Mouse (Mus musculus): ENCODE results near the gene Cpne5. TPM values are rescaled to one million over a fixed set of nuclear protein-coding genes. Genes with fewer than 3 reads are reported as not detected.

Gene Cpne5
- total RNA-seq, 1 experiment from 2014 or later: 0.52 TPM

DNA sequence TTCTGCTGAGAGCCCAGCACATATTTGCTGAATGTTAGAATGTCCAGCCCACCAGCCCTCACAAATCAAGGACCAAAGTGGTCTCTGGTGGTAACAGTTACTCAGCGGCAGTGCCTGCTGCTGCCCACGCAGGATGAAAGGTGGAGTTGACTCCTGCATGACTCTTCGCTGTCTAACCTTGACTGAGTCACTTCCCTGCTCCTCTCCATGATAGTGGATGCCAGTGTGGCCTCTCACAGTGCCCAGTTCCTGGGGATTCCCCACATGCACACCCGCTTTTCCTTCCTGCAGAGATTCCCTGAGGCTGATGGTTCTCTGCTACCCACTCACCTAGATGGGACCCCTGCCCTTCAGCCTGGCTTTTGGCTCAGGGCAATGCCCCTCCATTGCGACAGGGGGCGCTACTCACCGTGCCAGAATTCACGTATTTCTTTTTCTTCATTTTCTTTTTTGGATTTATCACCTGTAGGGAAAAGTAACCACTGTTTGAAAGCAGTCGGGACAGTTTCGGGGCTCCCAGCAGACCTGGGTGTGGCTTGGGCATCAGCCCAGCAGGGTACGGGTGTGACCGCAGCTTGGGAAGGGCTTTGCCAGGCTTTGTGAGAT, 68.9 kb downstream of the Cpne5 start:
- peak; percentile 62 for DNase-seq

GRCm38 (mm10) chr17:29168438-29168837, 69.5 kb downstream of the Cpne5 start:
- no peak for DNase-seq

DNA sequence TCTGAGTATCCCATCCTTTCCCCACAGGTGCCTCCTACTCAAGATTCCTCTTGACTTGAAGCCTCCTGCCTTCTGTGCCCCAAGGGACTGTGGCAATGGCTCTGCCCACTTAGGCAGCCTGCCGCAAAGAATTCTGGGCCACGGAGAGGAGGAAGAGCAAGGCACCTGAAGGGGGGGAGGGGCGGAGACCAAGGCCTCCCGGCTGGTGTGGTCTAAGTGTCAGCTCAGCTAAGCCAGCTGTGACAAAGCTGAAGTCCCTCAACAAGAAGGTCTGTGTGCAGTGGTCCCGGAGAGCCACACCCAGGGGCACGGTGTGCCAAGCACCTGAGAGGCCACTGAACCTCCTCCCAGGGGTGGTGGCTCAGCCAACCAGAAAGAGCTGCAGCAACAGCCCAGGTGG, 70.6 kb downstream of the Cpne5 start:
- DNase-seq: peak; percentile 41

GRCm38 (mm10) chr17:29165967-29166578, 71.9 kb downstream of the Cpne5 start:
- DNase-seq: no peak

DNA sequence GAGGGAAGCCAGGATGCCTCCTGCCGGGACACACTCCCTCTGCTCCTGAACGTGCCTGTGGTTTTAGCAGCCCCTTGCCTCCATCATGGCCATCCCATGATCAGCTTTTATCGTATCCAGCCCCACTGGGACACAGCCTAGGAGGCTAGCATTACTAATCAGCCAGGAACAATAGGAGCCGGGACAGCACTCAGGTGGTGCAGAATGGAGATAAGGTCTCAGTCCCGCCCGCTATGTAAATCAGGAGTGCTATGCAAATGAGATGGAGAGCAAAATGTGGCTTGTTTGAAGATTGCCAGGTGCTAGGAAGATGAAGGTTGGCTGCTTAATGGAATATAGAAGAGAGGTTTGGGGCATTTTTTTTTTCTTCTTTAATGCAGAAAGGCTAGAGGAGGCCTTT, 72.5 kb downstream of the Cpne5 start:
- DNase-seq: no peak

DNA sequence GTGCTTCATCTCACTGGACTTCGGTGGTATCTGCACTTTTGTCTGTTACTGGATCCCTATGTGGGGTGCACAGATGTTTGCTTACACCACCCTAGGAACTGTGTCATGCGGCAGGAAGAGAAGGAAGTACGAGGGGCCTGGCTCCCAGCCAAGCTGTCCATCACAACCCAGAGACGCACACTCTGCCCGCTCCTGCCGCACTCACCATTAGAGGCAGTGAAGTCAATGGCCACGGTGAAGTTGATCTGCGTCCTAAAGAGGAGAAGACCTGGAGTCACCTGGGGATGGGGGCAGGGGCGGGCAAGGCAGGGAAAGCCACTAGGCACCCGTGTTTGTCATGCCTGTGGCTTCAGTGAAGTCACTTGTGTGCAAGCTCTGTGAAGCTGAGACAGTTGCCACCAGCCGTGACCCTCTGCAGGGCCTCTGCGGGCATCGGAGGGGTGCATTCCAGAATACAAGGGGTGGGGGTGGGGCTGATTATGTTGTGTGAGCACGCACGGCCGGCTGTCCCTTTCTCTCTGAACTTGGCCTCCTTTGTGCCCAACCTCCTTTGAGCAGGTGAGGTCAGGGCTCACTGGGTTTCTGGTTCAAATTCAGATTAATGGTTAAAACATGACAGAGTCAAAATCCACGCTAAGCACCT, 73.4 kb downstream of the Cpne5 start:
- DNase-seq: peak; percentile 56

DNA sequence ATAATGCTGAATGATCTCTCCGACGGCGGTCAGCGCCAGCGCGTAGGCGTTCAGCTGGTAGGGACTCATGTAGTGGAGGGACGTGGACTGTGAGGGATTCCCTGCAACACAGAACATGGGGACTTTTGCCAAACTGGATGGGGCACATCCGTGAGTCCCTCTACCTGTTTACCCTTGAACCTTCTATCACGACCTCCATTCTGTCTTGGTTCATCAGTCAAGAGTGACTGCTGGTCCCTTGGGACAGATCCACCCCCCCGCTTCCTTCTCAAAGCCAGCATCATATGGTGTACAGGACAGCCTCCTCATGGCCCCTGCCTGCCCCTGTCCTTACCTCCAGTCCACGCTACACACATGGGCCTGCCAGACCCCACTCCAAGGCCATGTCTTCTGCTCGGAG, 75.6 kb downstream of the Cpne5 start:
- no peak for DNase-seq

GRCm38 (mm10) chr17:29159743-29160455, 78.1 kb downstream of the Cpne5 start:
- DNase-seq: no peak

DNA sequence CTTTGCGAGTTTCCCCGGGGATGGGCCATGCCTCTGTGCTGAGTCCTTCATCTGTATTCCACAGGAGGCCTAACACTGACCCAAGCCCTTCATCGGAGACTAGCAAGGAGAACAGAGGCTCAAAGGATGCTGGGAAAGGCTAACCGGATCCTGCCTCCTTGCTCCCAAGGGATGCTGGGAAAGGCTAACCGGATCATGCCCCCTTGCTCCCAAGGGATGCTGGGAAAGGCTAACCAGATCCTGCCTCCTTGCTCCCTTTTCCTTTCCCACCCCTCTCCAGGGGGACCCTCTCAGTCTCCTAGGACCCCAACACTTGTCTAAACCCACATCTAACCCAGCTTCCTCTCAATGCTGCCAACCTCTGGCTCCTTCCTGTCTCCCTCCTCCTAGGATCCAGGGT, 78.6 kb downstream of the Cpne5 start:
- no peak for DNase-seq

GRCm38 (mm10) chr17:29158899-29159298, 79.1 kb downstream of the Cpne5 start:
- no peak for DNase-seq

DNA sequence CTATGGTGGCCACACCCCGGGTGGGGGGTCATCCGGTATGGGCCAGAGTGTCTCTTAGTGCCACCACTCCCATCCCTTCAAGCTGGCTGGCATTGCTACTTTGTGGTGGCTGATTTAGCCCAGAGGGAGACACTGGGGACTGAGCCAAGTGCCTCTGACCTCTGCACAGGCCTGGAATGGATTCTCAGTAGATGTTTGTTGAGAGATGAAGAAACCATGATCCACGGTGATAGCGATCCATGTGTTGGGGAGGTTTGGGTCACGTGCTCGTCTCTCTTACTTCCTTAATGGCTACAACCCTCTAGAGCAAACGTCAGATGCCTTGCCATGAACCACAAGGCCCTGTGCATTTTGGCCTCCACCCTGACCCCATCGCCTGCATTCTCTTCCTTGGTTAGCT, 81.1 kb downstream of the Cpne5 start:
- DNase-seq: peak; percentile 75

DNA sequence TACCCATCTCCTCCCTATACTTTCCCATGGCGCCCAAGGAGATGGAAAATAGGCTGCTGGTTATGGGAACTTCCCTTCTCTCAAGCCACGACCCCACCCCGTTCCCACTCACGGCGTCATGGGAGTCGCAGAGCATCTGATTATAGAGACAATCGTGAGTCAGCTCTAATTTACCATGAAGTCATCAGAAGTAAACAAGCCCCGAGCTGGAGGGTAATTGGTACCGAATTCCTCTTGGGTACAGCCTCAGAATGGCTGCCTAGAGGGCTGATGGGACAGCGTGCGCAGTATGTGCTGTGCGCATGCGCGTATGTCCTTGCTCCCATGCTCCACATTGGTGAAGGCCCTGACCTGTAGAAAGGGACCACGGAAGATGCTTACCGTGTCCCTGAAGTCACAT, 81.6 kb downstream of the Cpne5 start:
- DNase-seq: no peak

- no peak for DNase-seq
These were observed 82.4 kb downstream of the Cpne5 start for GRCm38 (mm10) chr17:29155355-29156135.

- DNase-seq: no peak
These were observed 83.7 kb downstream of the Cpne5 start for GRCm38 (mm10) chr17:29154247-29154646.

DNA sequence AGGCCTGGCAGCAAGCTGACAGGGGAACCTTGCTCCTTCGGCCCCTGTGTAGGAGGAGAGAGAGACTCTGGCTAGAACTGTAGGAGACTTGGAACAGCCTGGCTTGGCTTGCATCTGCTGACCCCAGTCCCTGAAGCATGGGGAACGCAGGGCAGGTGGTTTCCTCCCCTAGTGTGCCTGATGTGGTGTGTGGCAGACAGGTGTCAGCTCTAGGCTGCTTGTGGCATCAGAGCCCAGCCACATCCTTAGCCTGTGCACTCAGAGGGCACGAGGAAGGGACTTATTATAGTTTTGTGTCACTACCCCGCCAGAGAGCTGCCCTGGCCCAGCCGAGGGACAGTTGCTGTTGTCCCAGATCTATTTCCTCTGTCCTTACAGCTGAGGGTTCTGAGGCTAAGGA, 85.4 kb downstream of the Cpne5 start:
- no peak for DNase-seq

GRCm38 (mm10) chr17:29149766-29150165, 88.2 kb downstream of the Cpne5 start:
- no peak for DNase-seq

- DNase-seq: peak; percentile 55
These were observed 90.2 kb downstream of the Cpne5 start for GRCm38 (mm10) chr17:29147773-29148172.

- DNase-seq: no peak
These were observed 90.7 kb downstream of the Cpne5 start for GRCm38 (mm10) chr17:29147273-29147672.

- DNase-seq: no peak
These were observed 92.9 kb downstream of the Cpne5 start for GRCm38 (mm10) chr17:29145101-29145500.

- DNase-seq: no peak
These were observed 94.7 kb downstream of the Cpne5 start for GRCm38 (mm10) chr17:29143266-29143665.

- DNase-seq: no peak
These were observed 96.4 kb downstream of the Cpne5 start for GRCm38 (mm10) chr17:29141577-29141976.

GRCm38 (mm10) chr17:29137906-29138305, 100.1 kb downstream of the Cpne5 start:
- no peak for DNase-seq

Measured in adrenal gland, postnatal 14 days (tissue).